Mouse (Mus musculus): ENCODE measurements around the gene Zfp423.

The Zfp423 gene

DNA sequence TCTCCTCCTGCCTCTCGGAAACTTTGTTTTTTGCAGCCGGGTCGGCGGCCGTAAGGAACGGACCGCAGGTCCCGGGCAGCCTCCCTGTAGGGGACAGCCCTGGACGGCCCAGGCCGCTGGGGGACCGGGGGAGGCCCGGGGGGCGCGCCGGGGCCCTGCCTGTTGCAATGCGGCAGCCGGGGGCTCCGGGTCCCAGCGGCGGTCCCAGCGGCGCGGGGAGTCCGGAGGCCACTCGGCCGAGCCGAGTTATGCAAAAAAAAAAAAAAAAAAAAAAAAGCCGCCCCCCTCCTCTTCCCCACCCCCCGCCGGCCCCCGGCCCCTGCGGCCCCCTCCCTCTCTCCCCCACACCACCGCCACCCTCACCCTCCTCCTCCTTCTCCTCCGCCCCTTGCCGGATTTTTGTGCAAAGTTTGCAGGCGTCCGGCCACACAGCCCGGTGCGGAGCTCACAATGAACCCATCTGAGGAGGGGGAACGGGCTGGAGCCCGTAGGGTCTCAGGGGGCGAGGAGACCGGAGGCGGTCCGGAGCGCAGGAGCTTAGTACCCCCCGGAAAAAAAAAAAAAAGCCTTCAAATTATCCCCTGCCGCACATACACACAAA, at the start of gene Zfp423:
Gene Zfp423 (minus strand): TSS at position 276 of the 601 bp plus-strand sequence.
- DNase-seq (ENCODE audit: low spot score), result peak; percentile 60

- no peak for DNase-seq (ENCODE audit: low spot score)
Observed at GRCm38 (mm10) chr8:88006811-88007210, 47.4 kb upstream of the Zfp423 start.

DNA sequence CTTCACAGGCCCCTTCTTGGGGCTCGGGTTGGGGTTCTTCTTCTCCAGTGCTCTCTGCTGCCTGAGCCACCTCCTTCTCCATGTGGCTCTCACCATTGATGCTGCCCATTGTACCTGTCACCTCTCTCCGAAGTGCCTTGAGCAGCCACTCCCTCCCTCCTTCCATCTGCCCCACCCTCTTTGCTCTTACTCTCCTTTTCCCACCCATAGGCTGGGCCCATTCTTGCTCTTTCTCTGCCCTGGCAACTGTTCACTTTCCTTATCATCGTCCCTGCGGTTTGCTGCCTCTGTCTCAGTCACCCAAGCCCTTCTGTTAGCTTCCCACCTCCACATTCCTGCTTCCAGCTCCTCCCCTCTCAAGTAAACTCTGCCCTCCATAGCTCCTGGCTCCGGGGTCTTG, 25.4 kb upstream of the Zfp423 start:
- DNase-seq (ENCODE audit: low spot score), result no peak

DNA sequence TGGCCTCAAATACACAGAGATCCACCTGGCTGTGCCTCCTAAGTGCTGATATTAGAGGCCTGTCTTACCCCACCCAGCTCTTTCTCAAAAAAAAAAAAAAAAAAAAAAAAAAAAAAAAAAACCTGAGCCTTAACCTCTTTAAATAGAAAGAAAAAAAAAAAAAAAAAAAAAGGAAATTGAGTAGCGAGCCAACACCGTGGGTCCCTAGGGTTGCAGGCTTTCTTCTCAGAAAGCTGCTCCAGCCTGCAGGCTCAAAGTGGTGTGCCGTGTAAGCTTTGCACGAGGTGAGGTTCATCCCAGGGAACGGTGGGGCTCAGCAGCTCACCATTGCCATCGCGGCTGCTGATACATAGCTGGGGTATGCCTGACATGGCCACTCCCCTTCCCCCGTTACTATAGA, 24.6 kb upstream of the Zfp423 start:
- no peak for DNase-seq (ENCODE audit: low spot score)

- DNase-seq (ENCODE audit: low spot score), result no peak
Observed at GRCm38 (mm10) chr8:87982936-87983335, 23.5 kb upstream of the Zfp423 start.

GRCm38 (mm10) chr8:87975466-87975809, 16.0 kb upstream of the Zfp423 start:
- DNase-seq (ENCODE audit: low spot score), result no peak

DNA sequence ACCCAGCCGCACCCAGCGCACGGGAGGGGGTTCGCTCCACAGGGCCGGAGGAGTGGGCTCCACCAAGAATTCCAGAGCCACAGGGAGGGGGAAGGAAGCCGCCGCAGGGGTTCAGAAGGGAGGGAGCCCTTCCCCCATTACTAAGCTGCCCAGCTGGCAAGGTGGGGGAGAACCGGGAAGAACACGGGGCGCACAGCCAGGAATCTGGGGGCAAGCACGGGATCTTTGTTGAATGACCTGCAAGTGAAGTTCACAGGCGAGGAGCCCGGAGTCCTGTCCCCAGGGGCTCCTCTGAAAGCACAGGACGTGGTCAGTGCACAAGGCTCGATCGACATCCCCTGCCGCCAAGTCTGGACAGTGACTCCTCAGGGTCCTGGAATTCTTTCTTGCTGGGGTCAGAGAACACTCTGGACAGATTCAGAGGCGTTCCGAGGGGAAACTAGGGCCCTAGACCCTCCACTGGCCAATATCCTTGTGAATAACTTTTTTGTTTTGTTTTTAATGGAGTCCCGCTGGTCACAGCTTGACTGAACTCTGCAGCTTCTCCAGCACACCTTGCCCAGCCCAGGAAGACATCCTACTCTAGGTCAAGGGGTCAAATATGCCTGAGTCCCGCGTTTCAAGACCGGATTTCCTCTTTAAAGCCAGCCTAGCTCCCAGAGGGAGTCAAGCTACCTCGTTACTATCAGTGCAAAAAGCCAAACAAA, 15.5 kb upstream of the Zfp423 start:
- DNase-seq (ENCODE audit: low spot score), result no peak

DNA sequence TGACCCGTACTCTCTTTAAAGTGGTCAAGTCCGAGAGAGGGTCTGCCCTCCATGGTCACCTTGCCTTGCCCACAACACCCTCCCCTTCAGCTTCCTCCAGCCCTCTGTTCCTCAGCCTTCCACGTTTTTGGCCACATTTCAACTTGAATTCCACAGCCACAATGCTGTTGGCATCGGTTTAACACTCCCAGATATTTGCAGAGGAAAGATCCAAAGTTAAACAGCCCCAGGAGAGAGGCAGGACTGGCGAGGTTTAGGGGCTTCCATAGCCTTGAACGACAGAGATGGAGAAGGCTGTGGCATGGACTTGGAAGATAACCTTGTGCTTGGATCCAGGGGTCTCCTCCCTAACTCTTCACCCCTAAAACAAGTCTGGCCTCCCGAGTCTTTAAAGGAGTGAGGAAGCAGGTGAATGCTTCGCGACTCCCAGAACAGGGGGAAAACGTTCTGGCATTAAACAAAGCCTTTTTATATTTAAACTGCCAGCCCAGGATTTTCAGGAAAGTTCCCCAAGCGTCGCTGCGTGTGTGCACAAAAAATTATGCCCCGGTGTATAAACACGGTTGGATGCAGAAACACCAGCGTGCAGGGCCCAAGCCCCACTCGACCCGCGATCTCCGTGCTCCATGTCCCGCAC, 14.8 kb upstream of the Zfp423 start:
- no peak for DNase-seq (ENCODE audit: low spot score)

- no peak for DNase-seq (ENCODE audit: low spot score)
Observed at GRCm38 (mm10) chr8:87967866-87968620, 8.6 kb upstream of the Zfp423 start.

- DNase-seq (ENCODE audit: low spot score), result no peak
Observed at GRCm38 (mm10) chr8:87967057-87967820, 7.8 kb upstream of the Zfp423 start.

- no peak for DNase-seq (ENCODE audit: low spot score)
Observed at GRCm38 (mm10) chr8:87962514-87963225, 3.3 kb upstream of the Zfp423 start.

GRCm38 (mm10) chr8:87961680-87962513, 2.5 kb upstream of the Zfp423 start:
- DNase-seq (ENCODE audit: low spot score), result peak; percentile 77

DNA sequence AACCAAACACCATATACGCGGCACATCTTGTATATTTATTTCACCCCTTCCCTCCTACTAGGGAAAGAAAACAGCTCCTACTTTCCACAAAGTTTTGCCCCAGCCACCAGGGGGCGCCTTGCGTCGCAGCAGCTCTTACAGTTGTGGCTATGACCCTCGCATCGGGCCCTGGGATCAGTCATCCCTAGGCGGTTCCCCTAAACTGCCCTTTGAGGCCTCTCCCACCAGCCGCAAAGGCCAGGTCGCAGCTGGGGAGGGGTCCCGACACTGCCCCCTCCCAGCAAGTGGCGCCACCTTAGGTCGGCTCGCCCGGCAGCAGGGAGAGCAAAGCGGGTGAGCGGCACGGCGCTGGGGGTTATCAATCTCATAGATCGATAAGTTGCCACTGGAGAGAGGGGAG, 1.7 kb upstream of the Zfp423 start:
- peak; percentile 86 for DNase-seq (ENCODE audit: low spot score)

- DNase-seq (ENCODE audit: low spot score), result peak; percentile 90
Observed at GRCm38 (mm10) chr8:87960061-87960749, 810 bp upstream of the Zfp423 start.

GRCm38 (mm10) chr8:87958451-87959319, 710 bp downstream of the Zfp423 start:
- DNase-seq (ENCODE audit: low spot score), result peak; percentile 84

- peak; percentile 68 for DNase-seq (ENCODE audit: low spot score)
Observed at GRCm38 (mm10) chr8:87957871-87958450, 1.4 kb downstream of the Zfp423 start.

DNA sequence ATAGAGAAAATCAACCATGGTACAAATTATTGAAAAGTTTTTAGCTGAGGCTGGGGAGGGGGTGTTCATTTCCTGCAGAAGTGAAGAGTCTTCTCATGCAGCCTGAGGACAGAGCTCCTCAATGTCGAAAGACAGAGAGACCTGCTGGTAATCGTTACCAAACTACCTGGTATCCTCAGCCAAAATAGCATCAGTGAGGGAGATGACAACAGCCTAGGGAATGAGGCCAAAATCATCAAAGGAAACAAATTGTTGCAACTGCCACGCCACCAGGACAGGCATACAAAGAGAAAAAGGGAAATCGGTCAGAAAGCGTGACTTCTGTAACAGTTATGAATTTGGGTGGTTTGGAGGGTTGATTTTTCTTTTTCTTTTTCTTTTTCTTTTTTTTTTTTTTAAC, 3.4 kb downstream of the Zfp423 start:
- no peak for DNase-seq (ENCODE audit: low spot score)

- no peak for DNase-seq (ENCODE audit: low spot score)
Observed at GRCm38 (mm10) chr8:87953473-87953872, 5.9 kb downstream of the Zfp423 start.

Measured in MN1 (cell line).